Mouse (Mus musculus) CH12.LX (cell line): ENCODE results near the gene Cirbp. TPM values are rescaled to one million over a fixed set of nuclear protein-coding genes. Genes with fewer than 3 reads are reported as not detected.

ENCODE experiments used
- DNase-seq: peaks from one replicate; pipeline ENCODE4 v3.0.0-alpha.2; 2013; ENCODE audit errors: extremely low read depth
- H3K27ac ChIP-seq: 2 replicates; pipeline ENCODE4 v1.5.1; 2012; ENCODE audit warnings: low read depth, mild to moderate bottlenecking, control low read depth, moderate library complexity; ENCODE audit not compliant: insufficient read depth
- H3K27me3 ChIP-seq: replicated peaks from 2 replicates; pipeline ENCODE3; 2012; ENCODE audit warnings: inconsistent platforms
- H3K36me3 ChIP-seq, 2 experiments: replicated peaks in 1 of 2; 2 replicates each; pipeline versions ENCODE3 to v1.6.1; 2012; ENCODE audit warnings: inconsistent platforms in 1 of 2, low read length in 1 of 2, mild to moderate bottlenecking in 1 of 2, mixed read lengths in 1 of 2, moderate library complexity in 1 of 2; ENCODE audit not compliant: control insufficient read depth in 1 of 2, insufficient read depth in 1 of 2
- H3K4me1 ChIP-seq, 2 experiments: 2 replicates each; pipeline ENCODE4 v1.6.1; 2012; ENCODE audit warnings: inconsistent platforms in 1 of 2, moderate library complexity in 1 of 2; ENCODE audit not compliant: insufficient read depth in 2 of 2, control insufficient read depth in 1 of 2
- H3K4me2 ChIP-seq: 2 replicates; pipeline ENCODE4 v1.6.1; 2012; ENCODE audit warnings: low read depth, mild to moderate bottlenecking, control low read depth; ENCODE audit not compliant: poor library complexity, insufficient read depth, severe bottlenecking
- H3K4me3 ChIP-seq, 3 experiments: fragments of 150-350 bp in 1 of 3; sonication (generic) in 1 of 3; replicated peaks in 1 of 3; 2 replicates each; pipeline versions ENCODE3 to v1.5.1; 2011 to 2012; ENCODE audit warnings: low read depth in 2 of 3, low read length in 2 of 3, mild to moderate bottlenecking in 2 of 3, moderate library complexity in 2 of 3, control low read depth in 1 of 3, improper control_type of control experiment in 1 of 3, inconsistent platforms in 1 of 3, mixed read lengths in 1 of 3; ENCODE audit not compliant: poor library complexity in 1 of 3
- H3K79me2 ChIP-seq: replicated peaks from 2 replicates; pipeline ENCODE4 v1.6.1; 2012; ENCODE audit warnings: mild to moderate bottlenecking, moderate library complexity; ENCODE audit not compliant: control insufficient read depth, poor library complexity, insufficient read depth, severe bottlenecking; ENCODE audit errors: extremely low read depth
- H3K9ac ChIP-seq: 2 replicates; pipeline ENCODE4 v1.6.1; 2012; ENCODE audit warnings: low read depth, mild to moderate bottlenecking, control low read depth, moderate library complexity; ENCODE audit not compliant: insufficient read depth
- H3K9me3 ChIP-seq: replicated peaks from 2 replicates; pipeline ENCODE3; 2012; ENCODE audit warnings: low read length, inconsistent platforms, mixed read lengths
- BHLHE40 ChIP-seq: IDR thresholded peaks from 2 replicates; pipeline ENCODE4 v1.6.1; 2011; ENCODE audit warnings: mild to moderate bottlenecking, low read depth, low read length, improper control_type of control experiment
- CHD2 ChIP-seq: IDR thresholded peaks from 2 replicates; pipeline ENCODE4 v1.6.1; 2011; ENCODE audit warnings: low read length, improper control_type of control experiment
- CTCF ChIP-seq, 2 experiments: IDR thresholded peaks in 1 of 2; conservative IDR thresholded peaks in 1 of 2; 2 replicates each; pipeline ENCODE4 v1.5.1; 2011 to 2012; ENCODE audit warnings: low read depth in 2 of 2, low read length in 2 of 2, improper control_type of control experiment in 1 of 2, inconsistent platforms in 1 of 2, mild to moderate bottlenecking in 1 of 2, moderate library complexity in 1 of 2
- ELF1 ChIP-seq: IDR thresholded peaks from 2 replicates; pipeline ENCODE4 v1.6.1; 2014; ENCODE audit warnings: low read depth, mild to moderate bottlenecking, inconsistent platforms, low read length, improper control_type of control experiment
- HCFC1 ChIP-seq: IDR thresholded peaks from 2 replicates; pipeline ENCODE4 v1.6.1; 2012; ENCODE audit warnings: low read depth, mild to moderate bottlenecking, inconsistent platforms, low read length, improper control_type of control experiment
- NRF1 ChIP-seq: IDR thresholded peaks from 2 replicates; pipeline ENCODE4 v1.6.1; 2014; ENCODE audit warnings: low read depth, mild to moderate bottlenecking, inconsistent platforms, low read length, improper control_type of control experiment, moderate library complexity
- SIN3A ChIP-seq: IDR thresholded peaks from 2 replicates; pipeline ENCODE4 v1.6.1; 2012; ENCODE audit warnings: low read length, improper control_type of control experiment, inconsistent platforms
- TBP ChIP-seq: conservative IDR thresholded peaks from 2 replicates; pipeline ENCODE4 v1.6.1; 2011; ENCODE audit warnings: low read depth, low read length, improper control_type of control experiment
- TCF12 ChIP-seq: IDR thresholded peaks from 2 replicates; pipeline ENCODE4 v1.6.1; 2014; ENCODE audit warnings: low read depth, mild to moderate bottlenecking, inconsistent platforms, low read length, improper control_type of control experiment
- USF1 ChIP-seq: IDR thresholded peaks from 2 replicates; pipeline ENCODE4 v1.6.1; 2014; ENCODE audit warnings: low read depth, mild to moderate bottlenecking, inconsistent platforms, low read length, improper control_type of control experiment
- dilution Hi-C: fragments of 300-500 bp; cut with MboI; formaldehyde crosslinking; loops from 2 replicates; pipeline ENCODE4 v1.14.3; 2020; ENCODE audit warnings: low sequenced_read_pairs; ENCODE audit not compliant: extremely low pct_unique_long_range_greater_than_20kb, extremely low pct_ligation_motif_present
- in situ Hi-C: fragments of 300-500 bp; cut with MboI; formaldehyde crosslinking; loops from 3 replicates; pipeline ENCODE4 v1.14.3; 2019; ENCODE audit warnings: low sequenced_read_pairs, low pct_ligation_motif_present, low pct_unique_long_range_greater_than_20kb, mixed read lengths
- polyA plus RNA-seq: library from polyadenylated mRNA; unstranded; fragments of >175 nt; gene quantifications from 2 replicates; pipeline ENCODE4 v1.2.1, GENCODE M21; 2012; ENCODE audit warnings: low read depth; ENCODE audit not compliant: insufficient read length
- total RNA-seq, 2 experiments: library from RNA; depleted of rRNA; stranded (reverse); fragments of 300-350 nt in 1 of 2; fragments of >200 nt in 1 of 2; gene quantifications; 2 replicates each; pipeline ENCODE4 v1.2.3; 2012 to 2014

Gene Cirbp
- total and polyA plus RNA-seq, 3 experiments: 27.0 to 40.2 (median 34.4) TPM

DNA sequence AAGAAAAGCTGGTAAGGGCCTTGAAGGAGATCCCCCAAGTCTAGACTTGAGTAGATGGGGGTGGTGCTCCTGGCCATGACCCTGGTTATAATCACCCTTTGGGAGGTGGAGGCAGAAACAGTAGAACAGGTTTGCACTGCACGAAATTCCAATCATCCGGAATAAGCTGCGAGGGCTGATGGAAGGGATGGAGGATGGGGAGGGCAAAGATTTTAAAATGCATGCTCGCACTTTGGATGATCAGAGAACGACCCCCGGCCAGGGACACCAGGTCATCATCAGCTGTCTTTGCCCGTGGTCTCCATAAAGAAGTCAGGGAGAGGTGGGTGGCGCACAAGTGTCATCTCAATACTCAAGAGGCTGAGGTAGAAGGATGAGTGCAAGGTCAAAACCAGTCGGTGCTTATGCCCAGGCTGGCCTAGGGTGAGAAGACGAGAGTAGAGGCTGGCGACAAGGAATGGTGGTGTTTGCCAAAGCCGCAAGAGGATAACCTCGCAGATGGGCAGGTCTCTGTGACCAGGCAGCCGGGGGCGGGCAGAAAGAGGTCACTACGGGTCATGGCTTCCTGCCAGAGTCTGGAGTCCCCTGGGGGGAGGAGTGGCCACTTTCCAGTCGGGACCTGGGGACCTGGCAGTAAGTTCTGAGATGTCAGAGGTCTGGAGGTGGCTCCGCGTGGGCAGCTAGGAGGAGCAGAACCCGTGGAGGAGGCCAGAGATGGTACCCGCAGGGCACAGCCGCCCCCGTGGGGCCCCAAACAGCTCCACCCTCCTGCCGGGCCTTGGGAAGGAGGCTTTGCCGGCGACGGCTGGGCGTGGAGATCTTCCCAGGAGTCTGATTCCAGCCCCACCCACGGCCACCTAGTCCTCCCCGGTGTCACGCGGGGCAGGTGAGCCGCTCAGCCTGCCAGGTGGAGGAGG is 5.1 kb upstream of the Cirbp start:
- peak overlapping the region; percentile 55 for H3K9ac ChIP-seq
- DNase-seq: no peak
- peak overlapping the region; percentile 47 to 64 (median 49) for H3K4me3 ChIP-seq
- H3K36me3 ChIP-seq: peaks cover 12 to 20% of the 10 kb centered on the region in 2 experiments
- no peaks in the 10 kb centered on the region for H3K27me3 ChIP-seq
- peak overlapping the region; percentile 52 for H3K4me2 ChIP-seq
- in situ Hi-C loops (no loop called here), dilution Hi-C loops (no loop called here)
- H3K79me2 ChIP-seq: no peaks in the 10 kb centered on the region
- TF ChIP-seq HCFC1 (peak; percentile 28; the same call in 1 of the 2 replicates), ELF1 (no peak), TCF12 (peak; percentile 46; the same call in 1 of the 2 replicates), SIN3A (0 out of 2 replicates have a peak, but pooled peaks have one; percentile 10)
- peak overlapping the region; percentile 73 for H3K27ac ChIP-seq
- no peaks in the 10 kb centered on the region for H3K9me3 ChIP-seq
- peaks cover 37 to 86% of the 10 kb centered on the region in 2 experiments for H3K4me1 ChIP-seq

DNA sequence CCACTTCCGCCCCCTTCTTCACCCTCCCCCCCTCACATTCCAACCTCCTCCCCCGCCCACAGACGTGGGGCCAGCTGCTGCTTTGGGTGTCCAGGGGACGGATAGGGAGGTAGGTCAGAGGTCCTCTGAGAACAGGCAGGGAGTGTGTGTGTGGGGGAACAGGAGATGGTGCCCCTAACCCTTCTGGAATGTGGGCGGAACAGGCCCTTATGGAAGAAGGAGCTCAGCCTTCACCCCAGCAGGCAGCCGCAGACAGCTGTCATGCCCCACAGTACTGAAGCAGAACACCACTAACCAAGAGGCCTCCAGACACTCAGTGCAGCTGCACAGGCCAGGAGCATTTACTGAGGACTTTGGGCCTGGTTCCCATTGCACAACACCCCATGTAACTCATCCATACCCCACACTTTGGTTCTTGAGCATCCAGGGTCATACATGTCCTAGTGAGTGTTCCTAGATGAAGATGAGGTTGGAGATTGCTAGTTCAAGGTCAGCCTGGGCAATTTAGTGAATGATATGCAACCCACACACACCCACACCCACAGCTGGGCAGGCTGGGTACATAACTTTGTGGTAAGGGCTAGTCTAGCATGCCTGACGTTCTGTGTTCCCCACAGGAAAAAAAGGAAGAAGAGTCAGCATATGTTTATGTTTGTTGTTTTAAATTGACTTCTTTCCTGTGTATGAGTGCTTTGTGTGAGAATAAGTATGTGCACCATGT is 4.1 kb upstream of the Cirbp start:
- no peak overlapping the region for H3K4me3 ChIP-seq
- TF ChIP-seq NRF1: no peak
- no peak for TF ChIP-seq CTCF (conservative IDR thresholded peaks at IDR 0.05 in 1 of 2, IDR thresholded peaks at IDR 0.05 in 1 of 2; ENCODE audit: low read depth in 2 of 2, low read length in 2 of 2)
- TF ChIP-seq BHLHE40: no peak
- TF ChIP-seq CHD2: peak; percentile 57; the same call in 1 of the 2 replicates
- TF ChIP-seq, all 38 proteins: peak for 1
- Histone ChIP-seq H3K79me2 (no peaks in the 10 kb centered on the region), H3K9me3 (no peaks in the 10 kb centered on the region), H3K27ac (peak overlapping the region; percentile 55), H3K4me2 (peak overlapping the region; percentile 52; the same call in 1 of the 2 replicates), H3K27me3 (no peaks in the 10 kb centered on the region), H3K36me3 (peaks cover 4 to 10% of the 10 kb centered on the region in 2 experiments), H3K4me1 (peaks cover 35 to 84% of the 10 kb centered on the region in 2 experiments), H3K9ac (peak overlapping the region; percentile 55; the same call in 1 of the 2 replicates)
- DNase-seq: no peak
- in situ Hi-C loops: no loop called here
- dilution Hi-C loops: no loop called here

- in situ Hi-C loops: no loop called here
Observed at GRCm38 (mm10) chr10:80162243-80162608, 3.6 kb upstream of the Cirbp start.

More at GRCm38 (mm10) chr10:80162243-80162608, 3.6 kb upstream of the Cirbp start:
- no peaks in the 10 kb centered on the region for H3K79me2 ChIP-seq
- H3K27me3 ChIP-seq: no peaks in the 10 kb centered on the region
- no peak overlapping the region for H3K27ac ChIP-seq
- no peak for DNase-seq
- no peak overlapping the region for H3K4me2 ChIP-seq
- no peak overlapping the region for H3K4me3 ChIP-seq
- H3K4me1 ChIP-seq: peaks cover 35 to 85% of the 10 kb centered on the region in 2 experiments
- no peaks in the 10 kb centered on the region for H3K9me3 ChIP-seq
- peaks cover 0 to 5% of the 10 kb centered on the region in 2 experiments for H3K36me3 ChIP-seq
- H3K9ac ChIP-seq: no peak overlapping the region
- TF ChIP-seq TBP (no peak), USF1 (no peak)
- dilution Hi-C loops: no loop called here
